Mouse (Mus musculus) bone marrow macrophage, adult 2 months (primary cell): ENCODE results near the gene Rab37.

Experiments used
- CTCF ChIP-seq: IDR thresholded peaks from 2 replicates; pipeline ENCODE4 v1.5.1; 2012; ENCODE audit warnings: low read depth, mild to moderate bottlenecking, low read length, moderate library complexity
- POLR2A ChIP-seq: IDR thresholded peaks from 2 replicates; pipeline ENCODE4 v1.6.1; 2012; ENCODE audit warnings: mild to moderate bottlenecking, low read depth, low read length, borderline replicate concordance

- TF ChIP-seq CTCF (no peak), POLR2A (no peak)
These were observed 42.6 kb downstream of the Rab37 start, which contains the start of gene Cd300lf for GRCm38 (mm10) chr11:115133800-115134199.
